Mouse (Mus musculus): ENCODE data around the gene Ano5. TPM values are rescaled to one million over a fixed set of nuclear protein-coding genes. Genes with fewer than 3 reads are reported as not detected.

The Ano5 gene
- polyA plus RNA-seq, 1 experiment from 2014 or later, result 0.07 TPM

DNA sequence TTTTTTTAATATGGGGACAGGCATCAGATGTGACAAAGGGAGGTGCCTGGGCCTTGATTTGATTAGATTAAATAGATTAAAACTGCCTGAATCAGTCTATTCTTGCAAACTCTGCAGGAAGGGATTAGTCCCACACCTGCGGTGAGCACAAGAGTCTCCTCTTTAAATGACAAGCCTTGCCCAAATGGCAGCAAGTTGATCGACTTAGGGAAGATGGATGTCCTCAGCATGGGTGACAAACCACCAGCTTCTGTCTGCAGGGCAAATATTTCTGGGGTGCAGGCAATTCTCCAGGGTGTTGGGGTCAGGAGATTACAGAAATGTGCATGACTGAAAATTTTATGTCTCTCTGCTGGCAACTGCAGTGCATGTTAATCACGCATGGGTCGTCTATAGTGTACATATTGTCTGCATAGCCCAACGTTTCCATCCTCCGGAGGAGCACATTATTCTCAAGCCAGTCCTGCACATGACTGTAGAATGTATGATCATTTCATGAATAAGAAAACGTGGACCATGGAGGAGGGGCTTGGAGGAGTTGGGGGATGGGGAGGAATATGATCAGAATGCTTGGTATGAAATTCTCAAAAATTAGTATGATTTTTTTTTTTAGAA lies 122.5 kb downstream of the Ano5 start:
- H3K36me3 ChIP-seq (replicated peaks), result no peaks in the 10 kb centered on the region
- DNase-seq (ENCODE audit: extremely low spot score, low spot score), result no peak
- peaks cover 58% of the 10 kb centered on the region for H3K27me3 ChIP-seq (ENCODE audit: poor library complexity, severe bottlenecking)
- 7% methylated on average over 7 of the region's 7 CpGs for WGBS
- H3K4me1 ChIP-seq, result peaks cover 15% of the 10 kb centered on the region
- no peak overlapping the region for H3K4me3 ChIP-seq
- no peak overlapping the region for H3K27ac ChIP-seq
- no peaks in the 10 kb centered on the region for H3K9me3 ChIP-seq

Other genes starting within 250 kb of the Ano5 start
- 3.5 and 6.9 TPM in 2 replicates for gene Slc17a6, start 111.0 kb downstream of the Ano5 start, polyA plus RNA-seq (2016; fragmentation: Nextera tagmentation; extraction: Ambion mirVana)

All from forebrain, embryonic 10.5 days (tissue).